Mouse (Mus musculus): ENCODE measurements at regions not wholly inside any gene's neighbourhood (a gene's known extent, or its start where the extent isn't known, plus 50 kb on each side); places are given as distances from the start of the nearest gene placed in this dataset.
A peak's percentile ranks its signal among the peaks of the same experiment; 100 is the strongest.

GRCm38 (mm10) chr16:87840949-87841546 is 142.3 kb downstream of the Bach1 start:
- Histone ChIP-seq H3K4me2 (ENCODE audit: low read depth, low read length, severe bottlenecking) (no peak overlapping the region), H3K27ac (ENCODE audit: low read depth, low read length) (no peak overlapping the region), H3K9me3 (ENCODE audit: control insufficient read depth, low read length) (no peaks in the 10 kb centered on the region), H3K4me3 (ENCODE audit: low read depth, low read length) (no peak overlapping the region), H3K4me1 (replicated peaks; ENCODE audit: control insufficient read depth, insufficient read depth, low read length) (no peaks in the 10 kb centered on the region), H3K9ac (ENCODE audit: low read length) (no peak overlapping the region), H3K36me3 (ENCODE audit: control insufficient read depth, insufficient read depth, low read length) (no peaks in the 10 kb centered on the region), H3K27me3 (ENCODE audit: control insufficient read depth, insufficient read depth, low read length) (no peaks in the 10 kb centered on the region)
- peak; percentile 82 for DNase-seq (ENCODE audit: low spot score)
- WGBS: 25% methylated on average over 16 of the region's 16 CpGs
- peak; percentile 83 for ATAC-seq (replicated peaks; ENCODE audit: low FRiP score)

Measured in forebrain, embryonic 11.5 days (tissue).